Mouse (Mus musculus) hindbrain, embryonic 11.5 days (tissue): ENCODE measurements around the gene Mtcl1. TPM values are rescaled to one million over a fixed set of nuclear protein-coding genes. Genes with fewer than 3 reads are reported as not detected.

Experiments
- ATAC-seq: fragments of 200-750 bp; cut with Nextera tagmentation; 2 replicates; pipeline ENCODE4 v1.8.0; 2017; ENCODE audit warnings: mild to moderate bottlenecking, moderate TSS enrichment, moderate library complexity; ENCODE audit not compliant: low FRiP score
- DNase-seq: peaks from one replicate; pipeline ENCODE4 v3.0.0-alpha.2; 2015; ENCODE audit warnings: low spot score
- H3K27ac ChIP-seq: fragments of 300-500 bp; sonication (generic); 2 replicates; pipeline ENCODE4 v1.5.1; 2014; ENCODE audit warnings: mild to moderate bottlenecking, low read depth, low read length
- H3K27me3 ChIP-seq: fragments of 300-500 bp; sonication (generic); 2 replicates; pipeline ENCODE4 v1.6.1; 2014; ENCODE audit warnings: mild to moderate bottlenecking, low read length, moderate library complexity, mixed read lengths; ENCODE audit not compliant: control insufficient read depth, insufficient read depth
- H3K36me3 ChIP-seq: fragments of 300-500 bp; sonication (generic); 2 replicates; pipeline ENCODE4 v1.6.1; 2014; ENCODE audit warnings: mild to moderate bottlenecking, low read length, moderate library complexity, mixed read lengths; ENCODE audit not compliant: control insufficient read depth, insufficient read depth
- H3K4me1 ChIP-seq: fragments of 300-500 bp; sonication (generic); replicated peaks from 2 replicates; pipeline ENCODE4 v1.6.1; 2014; ENCODE audit warnings: low read length, mixed read lengths; ENCODE audit not compliant: control insufficient read depth, insufficient read depth
- H3K4me2 ChIP-seq: fragments of 300-500 bp; sonication (generic); replicated peaks from 2 replicates; pipeline ENCODE4 v1.6.1; 2014; ENCODE audit warnings: mild to moderate bottlenecking, low read depth, low read length
- H3K4me3 ChIP-seq: fragments of 300-500 bp; sonication (generic); 2 replicates; pipeline ENCODE4 v1.5.1; 2014; ENCODE audit warnings: low read depth, low read length
- H3K9ac ChIP-seq: fragments of 300-500 bp; sonication (generic); 2 replicates; pipeline ENCODE4 v1.6.1; 2014; ENCODE audit warnings: low read depth, low read length
- H3K9me3 ChIP-seq: fragments of 300-500 bp; sonication (generic); 2 replicates; pipeline ENCODE4 v1.6.1; 2016; ENCODE audit warnings: low read length; ENCODE audit not compliant: control insufficient read depth
- WGBS: fragments of 180-500 bp; shearing (Covaris S2); extraction: QIAGEN DNeasy Blood & Tissue Kit; methylation state at CpG from one replicate; pipeline ENCODE4 v1.1.7; 2014; 5-methylcytosine and 5-hydroxymethylcytosine counted together
- polyA plus RNA-seq: library from polyadenylated mRNA; unstranded; fragments of >200 nt; fragmentation: Nextera tagmentation; extraction: Ambion mirVana; gene quantifications from 2 replicates; pipeline ENCODE4 v1.2.1, GENCODE M21; 2014

The Mtcl1 gene
- polyA plus RNA-seq, 1 experiment from 2014 or later = 59.8 TPM

DNA sequence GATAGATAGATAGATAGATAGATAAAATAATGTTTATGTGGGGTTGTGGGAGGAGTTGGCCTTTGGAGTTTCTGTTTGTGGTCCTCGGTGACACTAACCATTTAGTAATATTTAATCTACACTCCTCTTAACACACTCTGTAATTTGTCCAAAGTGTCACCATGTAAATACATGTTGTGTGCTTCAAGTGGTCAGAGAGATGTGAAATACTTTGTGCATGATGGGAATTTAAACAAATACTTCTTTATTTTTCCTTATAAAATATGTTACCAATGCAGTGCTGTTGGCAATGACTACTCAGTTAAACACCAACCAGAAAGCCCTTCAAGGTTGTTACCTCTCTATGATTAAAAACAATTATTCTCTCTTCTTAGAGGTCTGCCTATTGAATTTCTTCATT lies 83.9 kb downstream of the Mtcl1 start:
- Histone ChIP-seq H3K36me3 (peaks cover 4% of the 10 kb centered on the region; the same call in 1 of the 2 replicates), H3K4me2 (no peak overlapping the region), H3K27me3 (no peaks in the 10 kb centered on the region), H3K4me3 (no peak overlapping the region), H3K27ac (no peak overlapping the region), H3K4me1 (no peaks in the 10 kb centered on the region), H3K9ac (no peak overlapping the region), H3K9me3 (no peaks in the 10 kb centered on the region)
- no peak for ATAC-seq
- WGBS = 90% methylated on average over 1 of the region's 1 CpGs
- DNase-seq = no peak

DNA sequence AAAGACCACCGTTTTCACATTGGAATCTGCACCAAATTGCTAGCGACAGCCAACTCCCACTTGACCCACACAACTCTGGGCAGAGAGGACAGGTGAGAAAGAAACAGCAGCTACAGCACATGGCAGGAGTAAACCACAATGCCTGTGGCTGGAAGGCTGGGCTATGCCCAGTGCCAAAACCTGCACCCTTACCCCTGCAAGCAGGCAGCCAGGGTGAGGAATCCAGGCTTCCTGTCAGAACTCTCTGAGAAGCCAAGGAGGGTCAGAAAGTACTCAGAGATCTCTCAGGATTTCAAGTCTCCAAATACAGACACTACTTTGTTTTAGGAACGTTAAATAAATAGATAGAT lies 84.3 kb downstream of the Mtcl1 start:
- no peak for ATAC-seq
- 90% methylated on average over 3 of the region's 3 CpGs for WGBS

DNA sequence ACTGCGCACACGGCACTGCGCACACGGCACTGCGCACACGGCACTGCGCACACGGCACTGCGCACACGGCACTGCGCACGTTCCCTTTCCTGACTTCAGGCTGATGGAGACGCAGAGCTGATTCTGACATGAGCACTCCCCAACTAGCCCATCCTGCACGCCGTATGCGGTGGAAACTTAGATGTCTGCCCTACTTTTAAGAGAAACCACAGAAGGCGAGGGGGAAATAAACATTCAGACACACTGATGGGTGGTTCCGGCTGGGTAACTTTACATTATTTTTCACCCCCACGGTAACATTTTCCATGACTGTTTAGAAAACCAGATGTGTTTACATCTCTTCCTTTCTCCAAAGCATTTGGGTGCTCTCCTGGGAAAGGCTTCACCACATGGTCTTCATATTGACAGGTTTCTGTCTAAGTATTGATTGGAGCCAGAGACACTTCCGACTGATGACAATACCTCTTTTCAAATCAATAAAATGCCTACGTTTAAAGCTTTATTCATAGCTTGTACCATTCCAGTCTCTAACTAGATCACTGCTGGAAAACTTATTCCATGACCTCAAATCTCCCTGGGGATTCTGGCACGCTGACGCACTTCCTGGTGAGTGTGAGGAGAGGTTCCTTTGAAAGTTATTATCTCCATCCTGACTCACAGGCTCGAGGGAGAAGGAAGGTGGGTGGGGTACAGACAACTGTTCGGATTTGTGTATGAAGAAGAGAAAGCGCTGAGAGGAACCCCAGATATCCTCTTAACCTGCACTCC lies 84.8 kb downstream of the Mtcl1 start:
- no peaks in the 10 kb centered on the region for H3K27me3 ChIP-seq
- 82% methylated on average over 23 of the region's 26 CpGs for WGBS
- no peak for DNase-seq
- no peak overlapping the region for H3K9ac ChIP-seq
- no peak overlapping the region for H3K4me3 ChIP-seq
- peaks cover 4% of the 10 kb centered on the region; the same call in 1 of the 2 replicates for H3K36me3 ChIP-seq
- H3K4me1 ChIP-seq = no peaks in the 10 kb centered on the region
- H3K27ac ChIP-seq = peak overlapping the region; percentile 30; the same call in 1 of the 2 replicates
- ATAC-seq = no peak
- H3K4me2 ChIP-seq = no peak overlapping the region
- H3K9me3 ChIP-seq = no peaks in the 10 kb centered on the region

More for the DNA sequence above, 84.3 kb downstream of the Mtcl1 start:
- H3K27ac ChIP-seq = peak overlapping the region; percentile 30; the same call in 1 of the 2 replicates
- H3K4me2 ChIP-seq = no peak overlapping the region
- no peaks in the 10 kb centered on the region for H3K9me3 ChIP-seq
- H3K4me1 ChIP-seq = no peaks in the 10 kb centered on the region
- DNase-seq = no peak
- peaks cover 4% of the 10 kb centered on the region; the same call in 1 of the 2 replicates for H3K36me3 ChIP-seq
- no peaks in the 10 kb centered on the region for H3K27me3 ChIP-seq
- H3K9ac ChIP-seq = no peak overlapping the region
- H3K4me3 ChIP-seq = no peak overlapping the region

DNA sequence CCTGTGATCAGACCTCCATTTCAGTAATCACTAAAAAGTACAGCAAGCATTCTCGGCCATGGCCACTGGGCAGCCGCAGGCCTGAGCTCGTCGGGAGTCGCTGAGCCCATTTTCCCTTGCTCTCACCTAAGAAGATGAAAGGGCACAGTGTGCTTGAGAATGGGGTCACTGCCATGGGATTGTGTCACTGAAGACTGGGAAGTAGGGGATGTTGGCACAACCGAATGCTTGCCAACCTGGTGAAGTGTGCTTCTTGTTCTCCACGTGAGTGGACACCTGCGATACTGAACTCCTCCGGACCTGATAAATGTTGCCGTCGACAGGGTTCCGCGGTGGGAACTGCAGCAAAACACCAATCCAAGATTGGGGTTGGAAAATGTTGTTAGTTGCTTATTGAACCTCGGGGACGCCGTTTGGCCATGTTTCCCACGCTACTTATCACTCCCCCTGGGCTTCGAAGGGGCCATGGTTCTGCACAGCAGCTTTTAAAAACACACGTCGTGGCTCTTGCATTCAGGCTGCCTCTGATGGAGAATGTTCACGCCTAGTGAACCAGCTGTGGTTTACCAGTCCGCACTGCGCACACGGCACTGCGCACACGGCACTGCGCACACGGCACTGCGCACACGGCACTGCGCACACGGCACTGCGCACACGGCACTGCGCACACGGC lies 85.6 kb downstream of the Mtcl1 start:
- no peak overlapping the region for H3K27ac ChIP-seq
- H3K27me3 ChIP-seq = no peaks in the 10 kb centered on the region
- H3K9me3 ChIP-seq = no peaks in the 10 kb centered on the region
- WGBS = 93% methylated on average over 33 of the region's 36 CpGs
- H3K36me3 ChIP-seq = peaks cover 4% of the 10 kb centered on the region; the same call in 1 of the 2 replicates
- no peak for ATAC-seq
- DNase-seq = no peak
- no peak overlapping the region for H3K4me3 ChIP-seq
- H3K4me1 ChIP-seq = no peaks in the 10 kb centered on the region
- H3K4me2 ChIP-seq = no peak overlapping the region
- H3K9ac ChIP-seq = no peak overlapping the region

DNA sequence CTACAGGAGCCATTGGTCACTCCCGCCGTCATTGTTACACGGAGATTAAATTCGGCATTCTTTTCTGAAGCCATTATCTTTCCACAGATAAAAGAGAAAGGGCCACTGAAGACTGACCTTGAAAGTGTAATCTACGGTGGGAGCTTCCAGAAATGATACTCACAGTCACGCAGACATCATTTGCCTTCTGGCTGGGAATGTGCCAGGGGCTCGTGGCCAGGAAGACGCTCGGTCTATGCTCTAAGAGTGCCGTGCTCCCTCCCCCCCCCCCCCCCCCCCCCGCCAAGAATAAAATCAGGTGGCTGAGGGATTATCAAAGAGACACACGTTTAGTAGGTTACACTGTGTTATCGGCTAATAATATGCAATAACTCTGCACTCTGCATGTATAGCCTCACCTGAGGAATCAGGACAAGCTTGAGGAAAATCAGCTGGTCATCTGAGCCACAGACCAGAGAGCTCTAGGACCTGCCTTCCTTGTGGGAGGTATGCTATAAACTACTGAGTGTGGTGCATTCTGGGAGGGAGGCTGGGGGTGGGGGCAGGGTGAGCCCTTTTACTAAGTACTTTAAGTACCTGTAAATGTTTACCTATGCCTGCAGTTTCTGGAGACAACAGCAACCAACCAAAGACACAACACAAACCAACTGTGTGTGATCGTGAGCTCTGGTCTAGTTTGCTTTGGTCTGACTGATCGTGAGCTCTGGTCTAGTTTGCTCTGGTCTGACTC lies 87.1 kb downstream of the Mtcl1 start:
- H3K4me2 ChIP-seq = no peak overlapping the region
- H3K27me3 ChIP-seq = no peaks in the 10 kb centered on the region
- no peak overlapping the region for H3K4me3 ChIP-seq
- ATAC-seq (no peak), DNase-seq (no peak)
- 77% methylated on average over 15 of the region's 15 CpGs for WGBS
- no peaks in the 10 kb centered on the region for H3K4me1 ChIP-seq
- H3K36me3 ChIP-seq = peaks cover 4% of the 10 kb centered on the region; the same call in 1 of the 2 replicates
- no peak overlapping the region for H3K27ac ChIP-seq
- no peak overlapping the region for H3K9ac ChIP-seq
- no peaks in the 10 kb centered on the region for H3K9me3 ChIP-seq

DNA sequence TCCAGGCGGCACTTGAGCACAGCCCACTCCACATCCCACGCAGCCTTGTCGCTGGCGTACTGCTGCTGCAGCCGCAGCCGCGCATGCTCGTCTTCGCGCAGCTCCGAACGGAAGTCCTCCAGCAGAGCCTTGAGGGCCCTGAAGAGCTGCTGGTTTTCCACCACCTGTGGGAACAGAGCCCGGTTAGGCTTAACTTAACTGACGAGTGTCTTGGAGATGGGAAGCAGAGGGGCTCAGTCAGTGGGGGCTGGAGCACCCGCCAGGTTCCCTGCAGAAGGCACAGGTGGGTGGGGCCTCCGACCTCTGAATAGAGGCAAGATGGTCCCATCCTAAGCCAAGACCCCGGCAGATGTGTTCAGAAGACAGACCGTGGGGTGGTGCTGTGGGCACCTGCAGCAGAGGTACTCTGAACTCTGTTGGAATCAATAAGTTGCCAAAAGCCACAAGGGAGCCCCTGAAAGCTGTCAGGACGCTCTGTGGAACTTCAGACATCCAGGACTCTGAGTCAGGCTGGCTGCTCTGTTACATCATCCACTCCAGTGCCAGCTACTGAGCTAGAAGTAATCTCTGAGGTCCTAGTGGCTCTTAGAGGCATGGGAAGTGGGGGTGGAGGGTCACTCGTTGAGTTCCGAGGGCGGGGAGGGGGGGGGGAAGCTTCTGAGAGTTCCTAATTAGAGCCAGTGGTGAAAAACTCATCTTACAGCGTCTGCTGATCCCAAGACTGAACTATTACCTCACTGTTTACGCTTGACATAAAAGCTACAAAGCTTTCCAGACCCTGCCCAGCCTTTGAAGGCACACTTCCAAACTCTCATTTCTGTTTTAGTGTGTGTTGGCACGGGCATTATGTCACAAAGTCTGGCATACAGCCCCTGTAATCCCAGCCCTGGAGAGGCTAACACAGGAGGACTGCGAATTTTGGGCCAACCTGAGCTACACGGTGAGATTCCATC lies 91.2 kb downstream of the Mtcl1 start:
- ATAC-seq = no peak
- Histone ChIP-seq H3K36me3 (0 out of 2 replicates have a peak, but pooled peaks cover 6% of the 10 kb centered on the region), H3K27ac (no peak overlapping the region), H3K9me3 (no peaks in the 10 kb centered on the region), H3K4me3 (no peak overlapping the region), H3K4me2 (no peak overlapping the region), H3K9ac (no peak overlapping the region), H3K4me1 (no peaks in the 10 kb centered on the region), H3K27me3 (no peaks in the 10 kb centered on the region)
- no peak for DNase-seq
- WGBS = 89% methylated on average over 27 of the region's 27 CpGs

DNA sequence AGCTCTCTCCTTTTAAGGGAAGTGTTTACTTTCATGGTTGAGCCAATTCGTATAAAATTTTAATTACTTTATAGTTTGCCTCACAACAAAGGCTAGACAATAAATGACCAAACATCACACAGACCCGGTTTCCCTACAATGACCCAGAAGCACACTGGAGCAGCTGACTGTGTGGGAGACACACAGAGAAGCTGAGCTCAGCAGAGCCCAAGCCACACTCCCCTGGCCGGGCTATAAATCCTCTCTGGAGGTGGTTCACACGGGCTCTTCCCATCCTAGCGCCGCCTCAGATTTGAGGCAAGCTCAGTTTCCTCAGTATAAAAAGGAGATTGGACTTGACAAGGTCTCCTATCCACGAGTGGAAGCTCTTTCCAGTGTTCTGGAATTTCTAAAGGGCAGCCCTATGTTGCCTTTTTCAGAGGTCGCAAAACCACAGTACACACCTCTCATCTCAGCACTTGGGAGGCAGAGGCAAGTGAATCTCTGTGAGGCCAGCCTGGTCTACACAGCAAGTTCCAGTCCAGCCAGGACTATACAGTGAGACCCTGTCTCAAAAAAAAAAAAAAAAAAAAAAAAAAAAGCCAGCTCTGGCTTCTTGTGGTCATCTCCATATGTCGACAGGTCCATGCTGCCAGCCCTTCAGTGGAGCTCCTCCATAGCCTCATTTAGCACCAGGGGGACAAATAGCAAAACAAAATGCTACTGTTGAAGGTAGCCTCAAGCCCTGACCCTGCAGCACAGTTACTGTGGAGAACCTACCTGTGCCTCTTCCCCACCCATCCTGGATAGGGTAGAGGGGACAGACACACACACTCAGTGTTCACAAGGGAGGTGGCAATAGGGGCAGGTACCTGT lies 92.2 kb downstream of the Mtcl1 start:
- Histone ChIP-seq H3K27ac (no peak overlapping the region), H3K27me3 (no peaks in the 10 kb centered on the region), H3K4me3 (no peak overlapping the region), H3K9ac (no peak overlapping the region), H3K36me3 (0 out of 2 replicates have a peak, but pooled peaks cover 6% of the 10 kb centered on the region), H3K4me2 (no peak overlapping the region), H3K4me1 (no peaks in the 10 kb centered on the region), H3K9me3 (no peaks in the 10 kb centered on the region)
- DNase-seq (no peak), ATAC-seq (no peak)
- 93% methylated on average over 9 of the region's 9 CpGs for WGBS
